Comparison of ENCODE assay signal across 24 mouse cellular contexts in the genomic region with DNA sequence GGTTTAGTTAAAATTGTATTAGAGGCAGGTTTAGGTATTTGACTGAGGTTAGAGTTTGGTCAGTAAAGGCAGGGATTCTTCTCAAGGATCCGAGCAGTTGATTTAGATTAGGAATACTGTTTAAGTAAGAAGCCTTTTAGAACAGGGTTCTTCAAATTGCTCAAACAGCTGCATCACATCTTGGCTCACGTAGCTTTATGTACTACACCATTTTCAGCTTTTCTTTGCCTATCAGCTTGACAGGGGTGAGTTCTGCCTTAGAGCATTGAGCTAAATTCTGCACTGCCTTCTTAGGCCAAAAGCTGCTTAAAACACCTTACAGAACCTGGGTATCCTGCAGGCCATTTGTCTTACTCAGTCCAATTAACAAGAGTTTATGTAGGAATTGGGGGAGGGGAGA.
A peak's percentile ranks its signal among the peaks of the same experiment; 100 is the strongest.
DNase-seq lines count a peak whose midpoint lies in the region; ATAC-seq and TF ChIP-seq lines count a peak whose summit lies in the region.
"Had no signal": no experiment of that assay in that cellular context is flagged by ENCODE, and none has a peak within 500 bp of the region (broad histone marks: within the 10 kb centered on the region; RNA-seq: fewer than 3 reads in every experiment).

No protein-coding gene starts in this region.

- no peak for DNase-seq in gastrocnemius, adult 2 months
- DNase-seq in gastrocnemius, adult 8-10 months (ENCODE audit: low spot score in 2 of 2), result no peak
- DNase-seq in heart, postnatal 10 days, result peak; percentile 28 to 35
- DNase-seq in lung, adult 18-20 months, result no peak
- no peak for DNase-seq in thymus, postnatal 10 days (ENCODE audit: low spot score in 2 of 2)
- DNase-seq: adrenal gland, postnatal 10 days; cerebellum, adult 9-11 months; gastrocnemius, postnatal 25 days; kidney, adult 8-10 months; layer of hippocampus, adult 9-11 months; left cerebral cortex, postnatal 4 days; thymus, adult 2 months had no signal

- H3K36me3 ChIP-seq in heart, embryonic 12.5 days, result no peaks in the 10 kb centered on the region
- no peaks in the 10 kb centered on the region for H3K36me3 ChIP-seq in lung, embryonic 15.5 days
- H3K36me3 ChIP-seq in stomach, embryonic 15.5 days, result no peaks in the 10 kb centered on the region
- H3K36me3 ChIP-seq: embryonic facial prominence, embryonic 12.5 days; hindbrain, embryonic 15.5 days; midbrain, embryonic 13.5 days had no signal

- H3K4me3 ChIP-seq in gastrocnemius, adult 2 months, result no peak overlapping the region
- no peak overlapping the region for H3K4me3 ChIP-seq in heart, embryonic 12.5 days
- no peak overlapping the region for H3K4me3 ChIP-seq in lung, embryonic 15.5 days
- no peak overlapping the region for H3K4me3 ChIP-seq in stomach, embryonic 15.5 days (replicated peaks)
- H3K4me3 ChIP-seq: embryonic facial prominence, embryonic 12.5 days; hindbrain, embryonic 15.5 days; left cerebral cortex, adult 2 months; midbrain, embryonic 13.5 days; myocyte had no signal

- H3K27ac ChIP-seq in gastrocnemius, adult 2 months, result peak overlapping the region; percentile 87
- no peak overlapping the region for H3K27ac ChIP-seq in heart, embryonic 12.5 days (ENCODE audit: poor library complexity, severe bottlenecking)
- peak overlapping the region; percentile 60 for H3K27ac ChIP-seq in lung, embryonic 15.5 days
- peak overlapping the region; percentile 82 for H3K27ac ChIP-seq in stomach, embryonic 15.5 days
- H3K27ac ChIP-seq: embryonic facial prominence, embryonic 12.5 days; hindbrain, embryonic 15.5 days; liver, embryonic 14.5 days; midbrain, embryonic 13.5 days had no signal

- H3K4me2 ChIP-seq in heart, embryonic 12.5 days, result no peak overlapping the region
- H3K4me2 ChIP-seq in lung, embryonic 15.5 days, result no peak overlapping the region
- no peak overlapping the region for H3K4me2 ChIP-seq in stomach, embryonic 15.5 days
- H3K4me2 ChIP-seq: embryonic facial prominence, embryonic 12.5 days; hindbrain, embryonic 15.5 days; midbrain, embryonic 13.5 days had no signal

- intact Hi-C loops in gastrocnemius, adult 2 months (cut with DNase I), result no loop called here
- intact Hi-C loops in heart, postnatal 10 days (cut with DNase I), result no loop called here

- no peak overlapping the region for H3K9ac ChIP-seq in heart, embryonic 12.5 days
- H3K9ac ChIP-seq in lung, embryonic 15.5 days, result no peak overlapping the region
- H3K9ac ChIP-seq in stomach, embryonic 15.5 days, result no peak overlapping the region
- H3K9ac ChIP-seq: embryonic facial prominence, embryonic 12.5 days; hindbrain, embryonic 15.5 days; liver, embryonic 14.5 days; midbrain, embryonic 13.5 days had no signal

- peaks cover 37% of the 10 kb centered on the region for H3K4me1 ChIP-seq in heart, embryonic 12.5 days (replicated peaks)
- peaks cover 45% of the 10 kb centered on the region for H3K4me1 ChIP-seq in lung, embryonic 15.5 days
- H3K4me1 ChIP-seq in stomach, embryonic 15.5 days, result peaks cover 31% of the 10 kb centered on the region

- no peaks in the 10 kb centered on the region for H3K27me3 ChIP-seq in heart, embryonic 12.5 days (replicated peaks)
- no peaks in the 10 kb centered on the region for H3K27me3 ChIP-seq in lung, embryonic 15.5 days
- H3K27me3 ChIP-seq in stomach, embryonic 15.5 days (replicated peaks), result no peaks in the 10 kb centered on the region
- H3K27me3 ChIP-seq: embryonic facial prominence, embryonic 12.5 days; hindbrain, embryonic 15.5 days; midbrain, embryonic 13.5 days had no signal

- H3K9me3 ChIP-seq in heart, embryonic 12.5 days (replicated peaks), result no peaks in the 10 kb centered on the region
- no peaks in the 10 kb centered on the region for H3K9me3 ChIP-seq in lung, embryonic 15.5 days
- no peaks in the 10 kb centered on the region for H3K9me3 ChIP-seq in stomach, embryonic 15.5 days
- H3K9me3 ChIP-seq: embryonic facial prominence, embryonic 12.5 days; hindbrain, embryonic 15.5 days; midbrain, embryonic 13.5 days had no signal

- ATAC-seq in heart, embryonic 12.5 days (ENCODE audit: insufficient number of reproducible peaks, low FRiP score), result no peak
- no peak for ATAC-seq in lung, embryonic 15.5 days (ENCODE audit: borderline replicate concordance, extremely low read depth, low FRiP score, low TSS enrichment)
- no peak for ATAC-seq in stomach, embryonic 15.5 days (ENCODE audit: insufficient read depth, low FRiP score, low read depth)
- ATAC-seq: activated CD4-positive, CD25-positive, alpha-beta regulatory T cell, adult 4 months; CD4-positive, CD25-positive, alpha-beta regulatory T cell, adult 4 months; forebrain, embryonic 14.5 days; midbrain, embryonic 13.5 days had no signal

- TF ChIP-seq CTCF in gastrocnemius, adult 2 months (IDR thresholded peaks at IDR 0.05), result no peak

- WGBS in heart, embryonic 12.5 days, result 72% methylated on average over 2 of the region's 2 CpGs
- WGBS in lung, embryonic 15.5 days, result 36% methylated on average over 2 of the region's 2 CpGs
- WGBS in stomach, embryonic 15.5 days, result 42% methylated on average over 2 of the region's 2 CpGs

Comparison
In these comparisons a context has a peak if more than half of its experiments do, and no peak if none do; other contexts are left out.
1. DNase-seq: peak in heart, postnatal 10 days (2 of 2); none in gastrocnemius, adult 2 months (single experiment), gastrocnemius, adult 8-10 months (0 of 2), lung, adult 18-20 months (0 of 2) and thymus, postnatal 10 days (0 of 2).